Comparison of ENCODE assay signal across 26 mouse cellular contexts in the genomic region with DNA sequence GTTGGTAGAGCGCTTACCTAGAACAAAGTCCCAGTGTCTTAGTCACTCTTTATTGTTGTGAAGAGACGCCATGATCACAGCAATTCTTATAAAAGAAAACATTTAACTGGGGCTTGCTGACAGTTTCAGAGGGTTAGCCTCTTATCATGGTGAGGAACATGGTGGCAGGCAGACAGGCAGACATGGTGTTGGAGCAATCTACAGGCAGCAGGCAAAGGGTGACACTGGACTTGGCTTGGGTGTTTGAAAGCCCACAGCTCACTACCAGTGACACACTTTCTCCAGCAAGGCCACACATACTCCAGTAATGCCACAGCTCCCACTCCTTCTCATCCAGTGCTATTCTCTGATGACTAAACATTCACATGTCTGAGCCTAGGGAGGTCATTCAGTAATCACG. TPM values are rescaled to one million over a fixed set of nuclear protein-coding genes. Genes with fewer than 3 reads are reported as not detected.
DNase-seq lines count a peak whose midpoint lies in the region; ATAC-seq lines count a peak whose summit lies in the region.
"Had no signal": no experiment of that assay in that cellular context is flagged by ENCODE, and none has a peak within 500 bp of the region (broad histone marks: within the 10 kb centered on the region; RNA-seq: fewer than 3 reads in every experiment).

No protein-coding gene starts in this region.

- no peaks in the 10 kb centered on the region for H3K27me3 ChIP-seq in megakaryocyte, embryonic 14.5 days (replicated peaks)
- H3K27me3 ChIP-seq in forebrain, embryonic 12.5 days: no peaks in the 10 kb centered on the region; the same call in 1 of the 2 replicates
- H3K27me3 ChIP-seq: forebrain, embryonic 15.5 days; heart, embryonic 12.5 days; heart, embryonic 15.5 days; hindbrain, embryonic 13.5 days; intestine, embryonic 15.5 days had no signal

- ATAC-seq in megakaryocyte, adult 5-6 weeks (ENCODE audit: poor library complexity, severe bottlenecking): no peak
- ATAC-seq in megakaryocyte-erythroid progenitor cell, adult 5-6 weeks (replicated peaks; ENCODE audit: low FRiP score, low TSS enrichment, poor library complexity, severe bottlenecking): peak; percentile 55; the same call in 1 of the 2 replicates
- no peak for ATAC-seq in forebrain, embryonic 12.5 days (ENCODE audit: low FRiP score)
- ATAC-seq in CD4-positive, CD25-positive, alpha-beta regulatory T cell, adult 4 months: no peak
- ATAC-seq: activated CD4-positive, CD25-positive, alpha-beta regulatory T cell, adult 4 months; forebrain, embryonic 15.5 days; hindbrain, embryonic 16.5 days; intestine, embryonic 15.5 days had no signal

- peaks cover 7% of the 10 kb centered on the region; the same call in 1 of the 2 replicates for H3K9me3 ChIP-seq in megakaryocyte, embryonic 14.5 days
- no peaks in the 10 kb centered on the region for H3K9me3 ChIP-seq in forebrain, embryonic 12.5 days
- H3K9me3 ChIP-seq: forebrain, embryonic 15.5 days; heart, embryonic 15.5 days; intestine, embryonic 15.5 days had no signal

- H3K4me3 ChIP-seq in megakaryocyte, embryonic 14.5 days (replicated peaks): peak overlapping the region; percentile 51
- H3K4me3 ChIP-seq in forebrain, embryonic 12.5 days (replicated peaks): no peak overlapping the region
- H3K4me3 ChIP-seq: forebrain, embryonic 15.5 days; heart, embryonic 12.5 days; heart, embryonic 15.5 days; hindbrain, embryonic 10.5 days; hindbrain, embryonic 13.5 days; intestine, embryonic 15.5 days had no signal

- peaks cover 73% of the 10 kb centered on the region for H3K4me1 ChIP-seq in megakaryocyte, embryonic 14.5 days
- peaks cover 14% of the 10 kb centered on the region for H3K4me1 ChIP-seq in forebrain, embryonic 12.5 days

- no peak overlapping the region for H3K27ac ChIP-seq in forebrain, embryonic 12.5 days
- H3K27ac ChIP-seq: forebrain, embryonic 15.5 days; heart, embryonic 15.5 days; hindbrain, embryonic 10.5 days; hindbrain, embryonic 13.5 days; intestine, embryonic 15.5 days had no signal

- no peak overlapping the region for H3K9ac ChIP-seq in forebrain, embryonic 12.5 days
- H3K9ac ChIP-seq: forebrain, embryonic 15.5 days; heart, embryonic 12.5 days; heart, embryonic 15.5 days; hindbrain, embryonic 13.5 days; intestine, embryonic 15.5 days had no signal

- WGBS in forebrain, embryonic 12.5 days: 91% methylated on average over 3 of the region's 3 CpGs

- H3K4me2 ChIP-seq in forebrain, embryonic 12.5 days: no peak overlapping the region
- H3K4me2 ChIP-seq: forebrain, embryonic 15.5 days; heart, embryonic 12.5 days; heart, embryonic 15.5 days; hindbrain, embryonic 13.5 days; intestine, embryonic 15.5 days had no signal

- peak; percentile 52 for DNase-seq in adrenal gland, adult 2 months
- DNase-seq in adrenal gland, adult 18-20 months (ENCODE audit: low spot score in 2 of 2): no peak
- DNase-seq: adrenal gland, postnatal 10 days; B cell, adult 2 months; cerebellum, adult 11 months; cerebellum, adult 2 months; cerebellum, postnatal 10 days; cerebellum, postnatal 36 days; gastrocnemius, postnatal 25 days; heart, adult 18-20 months; heart, postnatal 10 days; heart, postnatal 36 days; kidney, adult 11 months had no signal

- peaks cover 7% of the 10 kb centered on the region for H3K36me3 ChIP-seq in megakaryocyte, embryonic 14.5 days (replicated peaks; ENCODE audit: low read length)
- no peaks in the 10 kb centered on the region for H3K36me3 ChIP-seq in forebrain, embryonic 12.5 days (replicated peaks)
- H3K36me3 ChIP-seq: forebrain, embryonic 15.5 days; heart, embryonic 12.5 days; heart, embryonic 15.5 days; hindbrain, embryonic 10.5 days; hindbrain, embryonic 13.5 days; intestine, embryonic 15.5 days had no signal

RNA-seq across cellular contexts. Expression of gene Gm5148, which starts 30.3 kb away (rescaled TPM):
- total RNA-seq in adrenal gland, adult 2 months (2021): 1 to 10 TPM in 1 of 2 experiments, under 1 TPM in 1; 0.26 to 1.6 TPM
- 0.59 and 2.6 TPM in 2 replicates for polyA plus RNA-seq in adrenal gland, adult 2 months (2012; rRNA removed)
- 1 to 10 TPM in 1 of 2 experiments, under 1 TPM in 1; 0.30 to 1.7 TPM for total RNA-seq in adrenal gland, adult 18-20 months (2021)
- not detected in 2 replicates for polyA plus RNA-seq in megakaryocyte, embryonic 14.5 days (2012; ENCODE audit: insufficient read depth, low replicate concordance)
- total RNA-seq in megakaryocyte, adult 5-6 weeks (2015): 0.13 TPM in 1 of 2 replicates, not detected in the other
- 12.9 and 15.8 TPM in 2 replicates for total RNA-seq in megakaryocyte, adult 5-6 weeks (2017)
- total RNA-seq in megakaryocyte-erythroid progenitor cell, adult 5-6 weeks (2014; fragmentation: Nextera tagmentation): 0.45 TPM in 1 of 2 replicates, not detected in the other
- 46.9 and 54.2 TPM in 2 replicates for total RNA-seq in megakaryocyte-erythroid progenitor cell, adult 5-6 weeks (2017)
- polyA plus RNA-seq in forebrain, embryonic 12.5 days (2016; fragmentation: Nextera tagmentation; extraction: Ambion mirVana): 3.7 and 4.3 TPM in 2 replicates
- 1 to 10 TPM; 1.9 to 3.1 TPM for polyA plus RNA-seq in CD4-positive, CD25-positive, alpha-beta regulatory T cell, adult 4 months (2017; shearing (Covaris generic))
- total RNA-seq: heart, adult 18-20 months had no signal
